Mouse (Mus musculus): ENCODE data around the gene Gm20388. TPM values are rescaled to one million over a fixed set of nuclear protein-coding genes. Genes with fewer than 3 reads are reported as not detected.

The Gm20388 gene
- total RNA-seq, 2 experiments from 2014 or later = 10.7 TPM; not detected in 1

- DNase-seq (ENCODE audit: low spot score in 2 of 2) = peak; percentile 74 to 85
These were observed 624.1 kb downstream of the Gm20388 start for GRCm38 (mm10) chr8:120534504-120535368.

DNA sequence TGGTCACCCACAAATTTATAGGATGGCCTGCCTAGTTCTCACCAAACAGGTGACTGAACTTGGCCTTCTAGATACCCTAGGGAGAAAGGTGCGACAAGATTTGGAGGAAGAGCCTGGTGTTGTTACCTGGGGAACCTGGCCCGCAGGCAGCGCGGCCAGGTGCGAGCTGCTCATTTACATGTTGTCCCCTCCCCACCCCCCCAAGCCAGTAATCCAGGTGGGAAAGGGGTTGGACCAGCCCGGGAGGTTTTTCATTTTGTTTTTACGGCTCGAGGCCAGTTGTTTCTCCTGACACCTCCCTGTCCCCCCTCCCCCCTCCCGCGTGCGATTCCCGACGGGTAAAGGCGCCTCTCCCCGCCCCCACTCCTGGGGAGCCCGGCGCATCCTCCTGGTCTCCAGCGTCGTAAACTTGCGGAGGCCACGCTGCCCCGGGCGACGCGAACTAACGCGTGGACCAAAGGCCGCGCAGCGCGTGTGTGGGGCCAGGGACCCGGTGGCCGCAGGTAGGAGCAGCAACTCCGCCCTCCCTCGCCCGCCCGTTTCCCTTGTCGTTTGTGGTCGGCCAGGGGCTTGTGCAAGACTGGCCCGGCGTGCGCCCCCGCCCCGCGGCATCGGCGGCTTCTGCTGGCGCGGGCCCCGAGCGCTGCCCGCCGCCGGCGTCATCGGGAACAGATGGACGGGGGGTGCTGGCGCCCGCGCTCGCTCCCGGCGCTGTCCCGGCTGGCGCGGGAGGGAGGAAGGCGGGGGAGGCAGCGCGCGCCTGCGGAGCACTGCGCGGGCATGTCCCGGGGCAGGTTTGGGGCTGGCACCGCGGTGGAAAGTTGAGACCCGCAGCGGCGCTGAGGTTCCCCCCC is 625.0 kb downstream of the Gm20388 start:
- peak; percentile 67 to 81 for DNase-seq (ENCODE audit: low spot score in 2 of 2)

DNA sequence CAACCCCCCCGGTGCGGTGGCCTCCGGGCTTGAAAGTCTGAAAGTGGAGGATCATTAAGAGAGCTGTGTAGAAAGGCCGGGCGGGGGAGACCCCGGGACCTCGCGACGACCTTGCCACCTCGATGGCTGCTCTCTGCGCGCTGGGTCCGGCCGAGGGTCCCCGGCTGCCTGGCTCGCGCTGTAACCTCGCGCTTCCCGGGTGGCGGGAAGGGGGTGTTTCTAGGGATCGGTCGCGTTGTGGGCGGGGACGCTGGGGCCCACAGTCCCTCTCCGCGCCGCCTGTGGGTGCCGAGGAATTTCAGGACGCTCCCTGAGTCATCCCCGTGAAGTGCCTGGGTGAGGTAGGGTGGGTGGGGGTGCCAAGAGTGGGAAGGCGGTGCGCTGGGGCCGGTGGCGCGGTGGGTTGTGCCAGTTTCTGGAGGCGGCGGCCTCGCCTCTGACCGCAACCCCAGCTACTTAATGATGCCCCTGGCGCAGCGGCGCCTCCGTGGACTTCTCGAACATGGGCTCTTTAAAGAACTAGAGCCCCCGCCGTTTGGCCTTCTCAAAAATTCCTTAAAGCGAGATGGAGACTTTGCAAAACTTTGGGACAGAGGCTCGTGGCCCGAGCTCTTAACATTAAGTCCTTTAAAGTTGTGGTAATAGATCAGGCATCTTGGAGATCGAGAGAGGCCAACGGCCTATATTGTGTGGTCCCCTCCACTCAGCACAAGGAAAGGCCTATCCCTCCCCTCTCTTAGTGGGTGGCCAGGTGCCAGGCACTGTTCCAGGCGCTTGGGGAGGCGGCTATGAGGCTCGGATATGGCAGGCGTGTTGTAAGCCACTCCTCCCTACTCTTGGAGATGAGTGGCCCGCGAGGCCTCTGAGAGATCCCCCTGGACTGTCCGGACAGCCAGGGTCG is 625.9 kb downstream of the Gm20388 start:
- DNase-seq (ENCODE audit: low spot score in 2 of 2) = peak; percentile 55 to 73

DNA sequence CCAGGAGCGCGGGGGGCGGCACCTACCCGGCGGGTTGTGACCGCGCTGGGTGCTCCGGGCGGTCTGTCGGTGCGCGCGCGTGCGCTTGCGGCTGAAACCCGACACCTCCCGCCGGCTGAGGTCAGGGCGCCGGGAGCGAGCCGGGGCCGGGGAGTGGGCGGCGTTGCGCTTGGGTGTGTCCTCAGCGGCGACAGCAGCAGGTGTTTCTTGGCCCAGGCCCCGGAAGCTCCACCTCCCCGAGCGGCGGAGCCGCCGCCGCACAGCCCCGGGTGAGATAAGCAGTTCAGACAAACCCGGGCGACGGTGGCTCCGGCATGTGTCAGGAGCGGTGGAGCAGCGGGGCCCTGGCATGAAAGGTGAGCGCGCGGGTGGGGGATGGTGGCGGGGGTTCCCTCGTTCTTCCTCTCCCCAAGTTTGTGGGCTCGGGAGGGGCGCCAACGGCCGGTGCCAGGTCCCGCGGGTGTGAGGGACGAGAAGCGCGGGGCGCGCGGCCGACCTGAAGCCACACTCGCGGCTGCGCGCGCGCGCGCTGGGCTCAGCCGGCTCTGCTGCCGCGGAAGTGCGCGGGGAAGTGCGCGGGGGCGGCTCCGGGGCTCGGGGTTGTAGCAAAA is 626.7 kb downstream of the Gm20388 start:
- DNase-seq (ENCODE audit: low spot score in 2 of 2) = peak in 1 of 2 experiments; percentile 49

DNA sequence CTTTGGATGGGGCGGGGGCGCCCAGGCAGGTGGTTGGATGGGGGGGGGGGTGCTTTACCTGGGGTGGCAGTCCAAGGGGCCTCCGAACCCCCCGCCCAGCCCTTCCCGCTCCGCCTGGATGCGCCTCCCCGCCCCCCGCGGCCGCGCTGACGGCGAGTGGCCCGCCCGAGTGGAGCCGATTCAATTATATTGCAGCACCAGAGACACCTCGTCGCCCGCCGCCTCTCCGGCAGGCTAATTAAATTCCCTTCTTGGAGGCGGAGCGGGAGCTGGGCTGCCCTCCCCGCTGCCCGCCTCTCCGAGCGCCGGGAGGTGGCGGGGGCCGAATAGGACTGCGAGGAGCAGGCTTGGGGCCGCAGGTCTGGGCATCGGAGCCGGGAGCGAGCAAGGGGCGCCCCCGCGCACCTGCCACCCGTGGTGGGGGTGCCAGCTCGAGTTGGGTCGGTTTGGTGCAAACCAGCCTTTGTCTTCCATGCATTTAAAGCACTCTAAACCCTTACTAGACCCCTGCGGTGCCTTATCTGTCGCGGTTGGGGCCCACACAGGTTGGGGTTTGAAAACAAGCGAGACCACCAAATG is 627.3 kb downstream of the Gm20388 start:
- DNase-seq (ENCODE audit: low spot score in 2 of 2) = peak; percentile 66 to 75

DNA sequence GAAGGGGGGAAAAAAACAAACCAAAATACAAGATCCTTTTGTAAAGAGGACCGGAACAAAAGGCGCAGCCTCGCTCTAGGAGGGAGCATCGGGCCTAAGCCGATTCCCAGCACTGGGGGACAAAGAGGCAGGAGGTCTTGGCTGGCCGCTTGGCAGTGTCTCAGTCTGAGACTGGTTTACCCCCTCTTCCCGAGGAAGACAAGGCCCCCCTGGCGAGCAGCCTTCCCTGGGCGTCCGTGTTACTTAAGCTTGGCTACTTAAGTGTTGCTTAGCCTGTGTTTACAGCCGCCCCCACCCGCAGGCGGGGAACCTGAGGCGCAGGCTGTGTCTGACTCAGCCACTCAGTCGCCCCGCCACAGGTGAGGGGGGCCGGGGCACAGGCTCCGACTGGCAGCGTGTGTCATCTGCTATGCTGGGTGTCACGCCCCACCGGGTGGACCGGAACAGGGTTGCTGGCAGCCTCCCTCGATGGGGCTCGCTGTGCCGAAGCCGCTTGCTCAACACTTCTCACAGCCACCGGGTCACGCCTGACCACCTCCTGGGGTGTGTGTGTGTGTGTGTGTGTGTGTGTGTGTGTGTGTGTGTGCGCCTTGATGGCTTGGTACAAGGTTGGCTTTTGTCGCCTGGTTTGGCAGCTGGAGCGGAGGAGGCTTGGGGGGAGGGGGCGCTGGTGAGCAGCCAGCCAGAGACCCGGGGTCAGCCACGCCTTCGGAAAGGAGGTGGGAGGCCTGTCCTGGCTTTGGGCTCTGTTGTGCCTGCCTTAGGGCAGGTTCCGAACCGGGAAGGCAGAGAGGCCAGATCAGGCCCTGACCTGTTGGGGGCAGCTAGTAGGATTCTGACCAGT is 628.0 kb downstream of the Gm20388 start:
- no peak for DNase-seq (ENCODE audit: low spot score in 2 of 2)

- DNase-seq (ENCODE audit: low spot score in 2 of 2) = no peak
These were observed 628.7 kb downstream of the Gm20388 start for GRCm38 (mm10) chr8:120539381-120539774.

DNA sequence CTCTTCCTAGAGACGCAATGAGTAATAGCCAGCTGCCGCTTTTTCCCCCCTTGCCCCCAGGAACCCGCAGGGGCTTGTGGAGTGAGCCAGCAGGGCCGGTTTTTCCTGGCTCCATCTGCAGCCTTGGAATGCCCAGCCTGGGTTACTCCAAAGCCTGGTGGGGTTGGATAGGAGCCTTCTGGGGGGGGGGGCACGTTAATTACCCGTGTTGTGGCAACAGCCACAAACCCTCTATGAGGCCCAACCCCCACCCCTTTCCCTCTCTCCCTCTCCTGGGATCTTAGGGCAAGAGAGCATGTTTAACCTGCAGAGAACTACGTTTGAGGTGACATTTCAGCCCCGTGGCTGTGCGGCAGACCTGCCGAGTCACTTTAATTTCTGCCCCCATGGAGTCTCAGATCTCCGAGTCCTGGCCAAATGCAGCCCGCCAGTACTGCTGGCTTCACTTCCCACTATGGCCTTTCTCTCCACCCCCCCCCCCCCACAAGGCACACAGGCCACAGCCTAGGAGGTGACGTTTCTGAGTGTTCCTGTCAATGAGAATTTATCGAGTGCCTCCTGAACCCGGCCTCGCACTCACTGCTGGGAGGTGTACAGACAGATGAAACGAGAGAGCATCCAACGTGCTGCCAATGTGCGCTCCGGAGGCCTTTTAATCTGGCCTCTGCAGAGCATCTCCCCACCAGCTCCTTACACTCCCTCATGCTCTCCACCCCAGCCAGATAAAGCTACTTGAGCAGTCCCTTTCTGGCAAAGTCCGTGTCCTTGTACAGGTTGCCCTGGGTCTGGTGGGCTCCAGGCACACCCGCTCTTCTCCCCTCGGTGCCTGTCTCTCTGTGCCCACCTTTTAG is 629.4 kb downstream of the Gm20388 start:
- DNase-seq (ENCODE audit: low spot score in 2 of 2) = no peak

DNA sequence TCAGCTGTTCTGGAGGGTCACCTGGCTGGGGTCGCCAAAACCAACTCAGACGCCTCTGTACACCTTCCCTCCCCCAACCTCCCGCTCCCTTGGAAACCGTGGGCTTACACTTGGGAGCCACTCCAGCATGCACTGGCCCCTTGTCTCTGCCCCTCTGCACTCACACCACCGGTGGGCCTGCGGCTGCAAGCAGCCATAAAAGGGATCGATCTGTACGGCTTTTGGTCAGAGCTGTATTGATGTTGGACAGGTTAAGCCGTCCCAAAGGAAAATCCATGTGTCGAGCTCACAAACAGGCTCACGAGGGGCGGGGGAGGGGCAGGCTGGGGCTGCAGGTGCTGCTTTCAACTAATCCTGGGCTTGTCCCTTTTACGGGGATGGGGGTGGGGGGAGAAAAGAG is 632.4 kb downstream of the Gm20388 start:
- DNase-seq (ENCODE audit: low spot score in 2 of 2) = no peak

DNA sequence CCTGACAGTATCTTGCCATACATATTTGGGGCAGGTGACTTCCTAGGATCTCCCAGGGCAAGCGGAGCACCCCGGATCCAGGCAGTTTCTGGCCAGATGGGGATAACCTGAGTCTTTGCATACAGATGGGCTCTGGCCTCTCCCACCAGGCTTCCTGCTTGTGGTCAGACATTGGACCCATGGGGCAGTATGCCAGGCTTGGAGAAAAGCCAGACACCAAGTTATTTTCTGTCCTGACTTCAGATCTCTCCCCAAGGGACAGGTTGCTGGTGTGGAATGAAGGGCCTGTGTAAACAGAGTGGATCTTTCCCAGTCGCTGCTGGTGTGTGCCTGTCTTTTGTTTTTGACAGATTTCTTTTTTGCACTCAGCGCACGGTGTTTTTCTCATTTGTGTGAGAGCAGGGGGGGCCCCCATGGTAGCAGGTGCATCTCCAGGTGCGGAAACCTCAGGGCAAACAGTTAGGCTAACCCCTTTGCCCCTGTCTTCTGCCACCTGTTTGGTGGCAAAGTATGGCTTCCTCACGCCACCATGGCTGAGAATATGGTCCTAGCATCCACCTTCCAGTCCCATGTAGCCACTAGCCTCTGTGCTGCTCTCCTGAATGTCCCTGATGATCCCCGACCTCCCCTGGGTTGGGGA is 632.9 kb downstream of the Gm20388 start:
- peak in 1 of 2 experiments; percentile 17 for DNase-seq (ENCODE audit: low spot score in 2 of 2)

DNA sequence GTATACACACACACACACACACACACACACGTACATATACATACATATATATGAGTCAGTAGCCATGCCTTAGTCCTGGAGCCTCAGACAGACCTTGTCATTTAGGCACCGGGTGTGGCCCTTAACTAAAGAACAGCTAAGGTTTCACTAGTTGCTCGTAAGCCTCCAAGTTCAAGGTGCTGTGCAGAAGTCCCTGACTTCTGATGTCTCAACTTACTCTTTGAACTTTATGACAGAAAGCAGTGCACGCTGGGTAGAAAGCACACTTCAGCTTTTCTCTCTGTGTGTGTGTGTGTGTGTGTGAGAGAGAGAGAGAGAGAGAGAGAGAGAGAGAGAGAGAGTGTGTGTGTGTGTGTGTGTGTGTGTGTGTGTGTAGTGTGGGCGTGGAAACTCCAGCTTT is 633.5 kb downstream of the Gm20388 start:
- no peak for DNase-seq (ENCODE audit: low spot score in 2 of 2)

DNA sequence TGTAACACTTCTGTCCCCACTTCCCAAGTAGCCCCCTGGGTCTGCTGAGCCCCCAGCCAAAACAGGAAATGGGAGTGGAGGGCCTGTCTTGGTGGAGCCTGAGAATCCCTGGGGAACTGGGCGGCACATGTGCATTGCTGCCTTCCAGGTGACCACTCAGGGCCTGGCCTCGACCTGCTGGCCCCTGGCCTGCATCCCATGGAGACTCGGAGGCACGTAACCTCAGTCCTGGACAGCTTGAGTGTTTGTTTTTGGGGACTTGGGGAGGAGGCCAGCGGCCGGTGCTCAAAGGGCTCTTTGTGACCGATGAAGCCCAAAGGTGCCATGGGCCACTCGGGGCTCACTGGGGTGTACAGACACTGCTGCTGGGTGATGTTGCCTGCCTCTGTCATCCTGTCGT is 636.9 kb downstream of the Gm20388 start:
- DNase-seq (ENCODE audit: low spot score in 2 of 2) = no peak

DNA sequence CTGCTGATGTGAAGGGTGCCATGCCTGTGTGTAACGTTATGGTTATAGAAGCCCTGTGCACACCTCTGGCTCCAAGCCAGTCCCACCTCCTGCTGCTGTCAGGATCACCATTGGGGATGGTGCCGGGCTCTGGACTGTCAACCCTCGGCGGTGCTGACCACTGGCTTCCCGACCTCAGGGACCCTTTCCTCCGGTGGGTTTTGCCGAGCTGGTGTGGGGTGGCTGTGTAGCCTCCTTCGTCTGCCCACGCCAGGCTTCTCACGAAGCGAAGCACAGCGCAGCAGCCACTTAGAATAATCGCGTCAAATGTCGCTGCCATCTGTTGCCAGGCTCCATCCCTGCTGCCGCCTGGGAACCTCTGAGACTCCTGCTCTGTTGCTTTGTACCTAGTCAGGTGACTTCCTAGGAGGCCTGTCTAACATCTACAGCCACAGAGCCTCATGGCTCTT is 637.7 kb downstream of the Gm20388 start:
- DNase-seq (ENCODE audit: low spot score in 2 of 2) = peak; percentile 71 to 87

DNA sequence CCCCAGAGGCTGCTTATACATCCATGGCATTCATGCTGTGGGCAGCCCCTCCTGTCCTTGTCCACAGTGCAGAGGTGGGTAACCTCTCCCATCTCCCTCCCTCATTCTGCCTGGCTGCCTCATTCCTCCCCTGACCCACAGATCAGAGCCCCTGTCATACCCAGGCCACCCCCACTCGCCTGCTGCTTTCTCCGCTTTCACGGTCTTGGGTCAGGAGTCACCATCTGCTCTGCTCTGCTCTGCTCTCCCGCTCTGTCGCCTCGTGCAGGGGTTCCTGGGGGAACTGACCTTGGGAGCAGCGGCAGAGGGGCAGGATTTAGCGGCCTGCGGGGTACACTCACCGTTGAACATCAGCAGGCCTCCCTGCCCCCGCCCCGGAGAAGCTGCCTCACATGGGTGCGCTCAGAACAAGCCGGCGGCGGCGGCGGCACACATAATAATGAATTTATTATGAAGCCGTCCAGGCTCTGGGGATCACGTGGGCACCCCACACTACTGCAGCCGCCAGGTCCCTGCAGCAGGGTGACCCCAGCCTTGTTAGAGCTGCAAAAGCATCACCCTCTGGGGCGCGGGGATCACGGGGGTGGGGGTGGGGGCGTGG is 638.8 kb downstream of the Gm20388 start:
- DNase-seq (ENCODE audit: low spot score in 2 of 2) = peak in 1 of 2 experiments; percentile 74

- DNase-seq (ENCODE audit: low spot score in 2 of 2) = no peak
These were observed 639.3 kb downstream of the Gm20388 start for GRCm38 (mm10) chr8:120549922-120550321.

DNA sequence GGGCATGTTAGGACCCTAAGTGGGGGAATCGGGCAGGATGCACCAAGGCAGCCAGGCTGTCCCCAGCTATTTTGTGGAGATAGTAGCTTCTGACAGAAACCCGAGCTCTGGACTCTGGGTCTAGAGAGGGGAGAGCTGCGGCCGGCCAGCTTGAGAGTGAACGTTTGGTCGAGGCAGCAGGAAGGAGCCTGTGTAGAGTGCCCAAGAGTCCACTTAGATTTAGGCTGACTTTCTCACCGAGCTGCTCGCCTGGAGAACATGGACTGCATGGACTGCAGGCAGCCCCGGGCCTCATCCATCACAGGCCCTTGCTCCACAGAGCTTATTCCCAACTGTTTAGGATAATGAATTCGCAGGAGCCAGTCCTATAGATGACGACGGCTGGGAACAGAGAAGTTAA is 639.8 kb downstream of the Gm20388 start:
- DNase-seq (ENCODE audit: low spot score in 2 of 2) = no peak

- DNase-seq (ENCODE audit: low spot score in 2 of 2) = no peak
These were observed 640.5 kb downstream of the Gm20388 start for GRCm38 (mm10) chr8:120550937-120551676.

All from layer of hippocampus, adult 18-20 months (tissue).